In the genomic region with DNA sequence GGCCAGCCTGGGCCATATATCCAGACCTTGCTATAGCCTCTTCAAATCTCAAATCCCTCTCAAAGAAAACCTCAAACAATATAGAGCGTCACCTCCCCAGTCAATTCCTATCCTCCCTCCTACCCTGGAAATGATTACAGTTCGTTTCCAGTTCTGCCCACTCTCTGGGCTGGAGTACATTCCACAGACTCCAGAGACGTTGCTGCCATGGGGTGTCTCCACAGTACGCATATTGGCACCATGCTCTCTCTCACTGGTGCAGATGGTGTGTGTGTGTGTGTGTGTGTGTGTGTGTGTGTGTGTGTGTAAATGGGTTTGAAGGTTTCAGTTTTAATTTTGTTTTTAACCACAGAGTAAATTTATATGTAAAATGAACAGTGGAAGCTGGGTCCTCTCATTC, we compare ENCODE assay signal across 11 mouse cellular contexts. TPM values are rescaled to one million over a fixed set of nuclear protein-coding genes. Genes with fewer than 3 reads are reported as not detected.
A peak's percentile ranks its signal among the peaks of the same experiment; 100 is the strongest.
DNase-seq lines count a peak whose midpoint lies in the region; ATAC-seq and TF ChIP-seq lines count a peak whose summit lies in the region.
"Had no signal": no experiment of that assay in that cellular context is flagged by ENCODE, and none has a peak within 500 bp of the region (broad histone marks: within the 10 kb centered on the region; RNA-seq: fewer than 3 reads in every experiment).

No protein-coding gene starts in this region.

- intact Hi-C loops in gastrocnemius, postnatal 14 days (cut with DNase I; ENCODE audit: low total_unique reads), result no loop called here

- peak; percentile 27 for TF ChIP-seq CTCF in lung, postnatal 0 days (IDR thresholded peaks at IDR 0.05)

- 43% methylated on average over 4 of the region's 4 CpGs for WGBS in lung, postnatal 0 days
- 69% methylated on average over 4 of the region's 4 CpGs for WGBS in midbrain, embryonic 13.5 days

- no peak for ATAC-seq in lung, postnatal 0 days
- ATAC-seq in midbrain, embryonic 13.5 days, result no peak

- no peaks in the 10 kb centered on the region for H3K36me3 ChIP-seq in lung, postnatal 0 days (ENCODE audit: insufficient read depth, low read length)
- H3K36me3 ChIP-seq in midbrain, embryonic 13.5 days, result no peaks in the 10 kb centered on the region
- H3K36me3 ChIP-seq: embryonic facial prominence, embryonic 12.5 days; hindbrain, embryonic 12.5 days; lung, embryonic 15.5 days had no signal

- no peak overlapping the region for H3K4me3 ChIP-seq in lung, postnatal 0 days (ENCODE audit: low read depth, low read length)
- no peak overlapping the region for H3K4me3 ChIP-seq in midbrain, embryonic 13.5 days (replicated peaks)
- H3K4me3 ChIP-seq: embryonic facial prominence, embryonic 12.5 days; hindbrain, embryonic 12.5 days; lung, embryonic 15.5 days had no signal

- H3K27ac ChIP-seq in lung, postnatal 0 days (ENCODE audit: low read length), result no peak overlapping the region
- H3K27ac ChIP-seq in midbrain, embryonic 13.5 days, result no peak overlapping the region
- H3K27ac ChIP-seq: embryonic facial prominence, embryonic 12.5 days; hindbrain, embryonic 12.5 days; lung, embryonic 15.5 days had no signal

- no peak for TF ChIP-seq EP300 in lung, postnatal 0 days (IDR thresholded peaks at IDR 0.05)

- no peak overlapping the region for H3K9ac ChIP-seq in lung, postnatal 0 days (replicated peaks; ENCODE audit: low read depth)
- H3K9ac ChIP-seq in midbrain, embryonic 13.5 days (replicated peaks), result no peak overlapping the region
- H3K9ac ChIP-seq: embryonic facial prominence, embryonic 12.5 days; hindbrain, embryonic 12.5 days; lung, embryonic 15.5 days had no signal

- H3K9me3 ChIP-seq in lung, postnatal 0 days (ENCODE audit: low read length), result no peaks in the 10 kb centered on the region
- no peaks in the 10 kb centered on the region for H3K9me3 ChIP-seq in midbrain, embryonic 13.5 days
- H3K9me3 ChIP-seq: embryonic facial prominence, embryonic 12.5 days; hindbrain, embryonic 12.5 days; lung, embryonic 15.5 days had no signal

- H3K4me1 ChIP-seq in lung, postnatal 0 days (ENCODE audit: insufficient read depth, low read depth, low read length), result no peaks in the 10 kb centered on the region
- H3K4me1 ChIP-seq in midbrain, embryonic 13.5 days (replicated peaks), result no peaks in the 10 kb centered on the region
- H3K4me1 ChIP-seq: embryonic facial prominence, embryonic 12.5 days; hindbrain, embryonic 12.5 days; lung, embryonic 15.5 days had no signal

- no peaks in the 10 kb centered on the region for H3K27me3 ChIP-seq in lung, postnatal 0 days (replicated peaks; ENCODE audit: insufficient read depth, low read length)
- H3K27me3 ChIP-seq in midbrain, embryonic 13.5 days, result no peaks in the 10 kb centered on the region
- H3K27me3 ChIP-seq: embryonic facial prominence, embryonic 12.5 days; hindbrain, embryonic 12.5 days; lung, embryonic 15.5 days had no signal

- H3K4me2 ChIP-seq in lung, postnatal 0 days (replicated peaks; ENCODE audit: low read depth, low read length), result no peak overlapping the region
- H3K4me2 ChIP-seq in midbrain, embryonic 13.5 days (replicated peaks), result no peak overlapping the region
- H3K4me2 ChIP-seq: embryonic facial prominence, embryonic 12.5 days; hindbrain, embryonic 12.5 days; lung, embryonic 15.5 days had no signal

- DNase-seq in lung, postnatal 0 days (ENCODE audit: low spot score), result no peak
- DNase-seq in lung, postnatal 14 days, result no peak
- peak; percentile 64 for DNase-seq in brain, adult 2 months (ENCODE audit: low read depth, low spot score)
- peak; percentile 30 to 81 for DNase-seq in layer of hippocampus, adult 18-20 months (ENCODE audit: low spot score in 2 of 2)
- peak; percentile 49 for DNase-seq in right cerebral cortex, postnatal 14 days
- DNase-seq in gastrocnemius, postnatal 14 days, result no peak
- DNase-seq: gastrocnemius, postnatal 25 days had no signal

RNA-seq across cellular contexts. Expression of a gene that starts 24.1 kb away (rescaled TPM):
- 1.6 and 1.7 TPM in 2 replicates for polyA plus RNA-seq in lung, postnatal 0 days (2015; fragmentation: Nextera tagmentation; extraction: Ambion mirVana)
- total RNA-seq in layer of hippocampus, adult 18-20 months (2021), result under 1 TPM; 0.13 to 0.59 TPM
- under 1 TPM; 0.23 to 0.27 TPM for total RNA-seq in gastrocnemius, postnatal 14 days (2021)
- 0.07 TPM in 1 of 2 replicates, not detected in the other for polyA plus RNA-seq in midbrain, embryonic 13.5 days (2015; fragmentation: Nextera tagmentation; extraction: Ambion mirVana)
- polyA plus RNA-seq: embryonic facial prominence, embryonic 12.5 days had no signal

RNA-seq across cellular contexts. Expression of a gene that starts 42.8 kb away (rescaled TPM):
- 0.32 TPM in 1 of 2 replicates, not detected in the other for polyA plus RNA-seq in lung, postnatal 0 days (2015; fragmentation: Nextera tagmentation; extraction: Ambion mirVana)
- under 1 TPM in 1 of 2 experiments, not detected in 1; 0.25 TPM for total RNA-seq in layer of hippocampus, adult 18-20 months (2021)
- total RNA-seq in gastrocnemius, postnatal 14 days (2021), result not detected
- not detected in 2 replicates for polyA plus RNA-seq in midbrain, embryonic 13.5 days (2015; fragmentation: Nextera tagmentation; extraction: Ambion mirVana)
- total RNA-seq: gastrocnemius, postnatal 25 days had no signal
- polyA plus RNA-seq: embryonic facial prominence, embryonic 12.5 days; hindbrain, embryonic 12.5 days; lung, embryonic 15.5 days had no signal

RNA-seq across cellular contexts. Expression of a gene that starts 42.8 kb away (rescaled TPM):
- polyA plus RNA-seq in lung, postnatal 0 days (2015; fragmentation: Nextera tagmentation; extraction: Ambion mirVana), result 2.2 and 2.3 TPM in 2 replicates
- 10 to 100 TPM; 11.0 to 11.2 TPM for total RNA-seq in layer of hippocampus, adult 18-20 months (2021)
- 1 to 10 TPM; 1.7 to 1.8 TPM for total RNA-seq in gastrocnemius, postnatal 14 days (2021)
- polyA plus RNA-seq in midbrain, embryonic 13.5 days (2015; fragmentation: Nextera tagmentation; extraction: Ambion mirVana), result 0.58 and 0.71 TPM in 2 replicates

RNA-seq across cellular contexts. Expression of a gene that starts 48.9 kb away (rescaled TPM):
- 0.14 and 0.24 TPM in 2 replicates for polyA plus RNA-seq in lung, postnatal 0 days (2015; fragmentation: Nextera tagmentation; extraction: Ambion mirVana)
- under 1 TPM; 0.20 to 0.71 TPM for total RNA-seq in layer of hippocampus, adult 18-20 months (2021)
- total RNA-seq in gastrocnemius, postnatal 14 days (2021), result not detected
- polyA plus RNA-seq in midbrain, embryonic 13.5 days (2015; fragmentation: Nextera tagmentation; extraction: Ambion mirVana), result 0.05 TPM in 1 of 2 replicates, not detected in the other
- total RNA-seq: gastrocnemius, postnatal 25 days had no signal
- polyA plus RNA-seq: embryonic facial prominence, embryonic 12.5 days; hindbrain, embryonic 12.5 days had no signal

Comparison
In these comparisons a context has a peak if more than half of its experiments do, and no peak if none do; other contexts are left out.
1. DNase-seq: peak in brain, adult 2 months (single experiment), layer of hippocampus, adult 18-20 months (2 of 2) and right cerebral cortex, postnatal 14 days (single experiment); none in lung, postnatal 0 days (single experiment), lung, postnatal 14 days (single experiment) and gastrocnemius, postnatal 14 days (single experiment).
2. RNA of a gene that starts 42.8 kb away (total RNA-seq): 11.0 to 11.2 TPM in layer of hippocampus, adult 18-20 months; 1.7 to 1.8 TPM in gastrocnemius, postnatal 14 days; every median in the first group is over 4 times any median in the second.